Mouse (Mus musculus): ENCODE measurements at regions not wholly inside any gene's neighbourhood (a gene's known extent, or its start where the extent isn't known, plus 50 kb on each side); places are given as distances from the start of the nearest gene placed in this dataset.

DNA sequence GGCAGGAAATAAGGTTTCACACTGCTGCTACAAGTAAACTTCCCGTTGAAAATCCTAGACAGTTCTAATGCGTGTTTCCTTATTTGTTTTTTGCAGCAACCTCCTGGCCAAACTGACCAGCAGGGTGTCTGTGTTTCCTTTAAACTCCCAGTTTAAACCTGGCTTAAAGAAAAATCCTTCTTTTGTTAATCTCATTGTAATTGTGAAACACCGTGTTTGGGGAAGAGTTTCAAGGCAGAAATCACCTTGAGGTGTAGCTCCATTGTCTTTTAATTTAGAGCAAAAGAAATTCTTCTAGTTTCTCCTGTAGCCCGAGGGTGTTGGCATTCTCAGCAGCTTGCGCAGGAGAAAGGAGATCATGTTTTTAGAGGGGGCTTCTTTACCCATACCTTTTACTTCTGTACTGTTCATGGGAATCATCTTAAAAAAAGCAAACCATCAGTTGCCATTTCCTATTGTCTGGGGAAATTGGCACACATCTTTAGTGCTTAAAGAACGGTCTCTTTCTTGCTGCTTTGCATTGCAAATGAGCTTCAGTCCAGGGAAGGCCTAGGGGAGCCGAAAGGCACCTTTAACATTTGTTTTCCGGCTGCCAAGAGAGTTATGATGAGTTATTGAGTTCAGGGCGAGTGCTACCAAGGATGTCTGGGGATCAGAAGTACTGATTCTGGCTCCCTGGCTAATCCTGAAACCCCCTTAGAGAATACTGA, 342.6 kb downstream of the Slc4a3 start:
- no peak for DNase-seq (ENCODE audit: low spot score in 2 of 2)

DNA sequence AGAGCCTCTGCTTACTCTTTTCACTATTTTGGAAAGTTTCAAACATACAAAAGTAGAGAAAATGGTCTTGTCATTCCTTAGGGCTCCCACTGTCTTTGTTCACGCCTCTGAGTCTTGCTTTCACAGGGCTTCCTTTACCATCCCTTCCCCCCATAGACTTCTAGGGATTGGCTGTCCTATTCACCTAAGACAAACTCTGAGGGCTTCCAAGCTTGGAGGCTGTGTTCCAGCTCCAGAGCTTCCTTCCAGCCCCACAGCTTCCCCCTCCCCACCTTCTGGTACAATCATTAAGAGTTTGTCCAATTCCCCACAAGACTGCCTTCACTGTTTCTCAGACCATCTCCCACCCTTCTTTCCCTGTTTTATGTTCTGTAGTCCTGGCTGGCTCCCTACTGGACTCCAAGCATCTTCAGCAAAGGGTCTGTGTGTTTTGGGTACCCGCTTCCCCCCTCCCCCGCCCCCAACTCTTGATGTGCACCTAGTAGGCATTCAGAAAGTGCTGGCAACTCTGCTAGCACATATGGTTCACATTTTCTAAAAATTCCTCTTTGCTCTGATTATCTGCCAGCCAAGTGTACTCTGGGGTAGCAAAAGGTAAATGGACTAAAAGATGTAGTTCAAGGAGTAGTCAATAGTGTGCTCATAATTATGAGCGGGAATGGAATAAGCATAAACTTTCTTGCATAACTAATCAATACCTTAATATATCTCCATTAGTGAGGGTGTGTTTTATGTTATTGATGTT, 344.0 kb downstream of the Slc4a3 start:
- no peak for DNase-seq (ENCODE audit: low spot score in 2 of 2)

DNA sequence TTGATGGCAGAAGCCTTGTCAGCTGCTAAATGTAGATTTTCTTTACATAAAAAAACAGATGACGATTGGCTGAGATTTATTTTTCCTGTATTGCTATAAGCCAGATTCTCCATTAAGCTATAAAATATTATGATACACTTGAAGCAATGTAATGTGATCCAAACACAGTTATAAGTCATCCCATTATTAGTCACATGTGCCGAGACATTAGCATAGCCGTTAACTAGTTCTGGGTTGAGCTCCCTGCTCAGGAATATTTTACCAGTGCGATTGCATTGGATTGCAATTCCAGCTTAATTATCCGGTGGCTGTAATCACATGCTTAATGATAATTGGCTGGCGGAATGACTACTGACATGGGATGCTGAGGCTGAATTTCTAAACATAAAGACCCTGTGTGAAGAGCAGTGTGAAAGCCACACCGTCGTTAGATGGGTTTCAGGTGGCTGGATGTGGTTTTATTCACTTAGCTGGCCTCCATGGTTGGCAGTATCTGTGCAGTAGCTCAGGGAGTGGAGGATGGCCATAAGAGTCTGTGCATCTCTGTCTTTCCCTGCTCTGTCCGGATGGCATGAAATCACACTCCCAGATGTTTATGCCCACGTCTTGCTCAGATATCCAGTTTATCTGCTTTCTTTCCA, 344.7 kb downstream of the Slc4a3 start:
- DNase-seq (ENCODE audit: low spot score in 2 of 2): no peak

DNA sequence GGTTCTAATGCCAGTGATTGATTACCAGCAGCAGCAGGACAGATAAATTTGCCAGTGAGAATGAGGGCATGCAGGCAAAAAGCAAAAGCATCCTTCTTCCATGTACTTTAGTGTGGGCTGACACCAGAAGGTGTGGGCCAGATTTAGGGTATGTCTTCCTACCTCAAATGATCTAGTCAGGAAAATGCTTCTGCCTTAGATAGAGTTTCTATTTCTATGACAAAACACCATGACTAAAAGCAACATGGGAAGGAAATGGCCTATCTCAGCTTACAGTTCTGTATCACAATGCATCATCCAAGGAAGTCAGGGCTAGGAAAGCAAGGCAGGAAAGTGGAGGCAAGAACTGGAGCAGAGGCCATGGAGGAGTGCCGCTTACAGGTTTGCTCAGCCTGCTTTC, 349.5 kb downstream of the Slc4a3 start:
- no peak for DNase-seq (ENCODE audit: low spot score in 2 of 2)

DNA sequence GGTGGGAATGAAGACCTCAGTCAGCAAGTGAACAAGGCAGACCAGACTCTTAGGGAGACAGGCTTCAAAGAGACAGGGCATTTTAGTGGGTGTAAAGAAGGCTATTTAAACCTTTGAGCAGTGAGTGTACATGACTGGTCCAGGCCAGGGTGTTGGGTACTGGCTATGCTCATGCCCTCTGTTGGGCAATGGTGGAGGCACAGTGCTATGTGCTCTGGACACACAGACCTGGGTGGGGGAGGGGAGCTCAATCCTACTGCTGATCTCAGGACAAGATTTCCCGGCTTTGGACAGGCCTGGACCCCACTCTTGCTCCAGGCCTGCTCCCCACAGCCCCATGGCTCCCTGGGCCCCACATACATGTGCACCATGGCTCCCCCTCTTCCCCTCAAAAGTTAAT, 355.1 kb downstream of the Slc4a3 start:
- DNase-seq (ENCODE audit: low spot score in 2 of 2): no peak

DNA sequence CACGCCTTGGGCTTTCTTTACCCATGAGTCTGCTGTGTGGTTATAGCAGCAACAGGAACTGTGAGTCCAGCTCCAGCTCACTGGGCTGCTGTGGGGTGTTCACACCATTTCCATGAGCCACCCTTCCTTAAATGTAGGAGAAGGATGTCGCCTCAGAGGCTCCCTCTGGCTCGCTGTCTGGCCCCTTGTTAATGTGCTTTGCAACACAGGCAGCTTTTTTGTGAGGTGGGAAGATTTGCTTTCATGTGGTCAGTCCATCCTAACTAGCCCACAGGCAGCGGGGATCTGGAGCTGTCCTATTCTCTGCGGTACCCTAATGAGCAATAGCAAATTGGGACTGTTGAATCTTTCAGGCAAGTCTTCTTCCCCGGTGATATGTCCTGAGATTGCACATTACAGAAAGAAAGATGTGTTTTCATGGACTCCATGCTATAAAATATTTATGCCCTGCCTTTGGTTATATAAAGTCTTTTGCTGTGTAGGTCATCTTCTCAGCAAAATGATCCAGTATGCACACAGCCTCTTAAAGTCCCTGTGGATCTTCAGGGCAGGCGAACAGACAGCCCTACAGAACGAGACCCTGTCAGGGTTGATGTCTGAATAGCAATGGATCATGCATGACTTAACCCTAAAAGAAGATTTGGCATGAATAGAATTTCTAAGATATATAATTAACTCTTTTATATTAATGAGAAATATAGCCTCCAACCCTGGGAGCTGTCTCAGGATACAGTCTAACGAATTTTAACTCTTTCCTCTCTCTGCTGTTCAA, 359.8 kb downstream of the Slc4a3 start:
- DNase-seq (ENCODE audit: low spot score in 2 of 2): no peak

DNA sequence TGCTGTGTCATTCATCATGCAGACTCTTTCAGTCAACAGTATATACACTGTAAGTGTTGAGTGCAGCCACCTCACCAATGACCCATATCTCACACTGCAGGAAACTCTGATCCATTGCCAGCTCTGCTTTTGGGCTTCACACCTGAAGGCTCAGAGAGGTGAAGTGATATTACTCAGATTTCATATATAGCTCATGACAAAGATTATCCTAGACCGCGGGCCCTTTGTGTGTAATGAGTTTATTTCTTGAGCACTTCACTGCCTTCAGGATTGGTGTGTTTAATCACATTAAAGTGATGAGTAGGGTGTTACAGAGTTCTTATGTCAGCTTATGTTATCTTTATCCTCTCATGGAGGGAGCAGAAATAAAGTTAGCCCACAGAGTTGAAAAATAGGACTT, 369.2 kb downstream of the Slc4a3 start:
- no peak for DNase-seq (ENCODE audit: low spot score in 2 of 2)

DNA sequence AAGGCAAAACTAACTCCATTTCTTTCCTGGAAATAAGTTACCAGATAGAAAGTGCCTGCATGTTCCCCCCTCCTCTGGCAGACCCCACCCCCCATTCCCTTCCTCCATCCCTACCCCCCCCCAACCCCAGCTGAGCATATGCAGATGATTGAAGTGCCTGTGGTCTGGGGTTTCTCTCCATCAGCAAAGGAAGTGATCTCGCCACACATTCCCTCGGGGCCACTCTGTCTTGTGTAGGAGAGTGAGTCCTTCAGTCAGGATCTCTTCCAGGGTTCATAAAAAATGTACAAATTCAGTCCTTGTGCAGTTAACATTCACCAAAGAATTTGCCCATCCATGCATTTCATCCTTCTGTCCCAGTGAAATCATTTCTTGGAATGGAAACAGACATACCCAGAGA, 370.1 kb downstream of the Slc4a3 start:
- no peak for DNase-seq (ENCODE audit: low spot score in 2 of 2)

DNA sequence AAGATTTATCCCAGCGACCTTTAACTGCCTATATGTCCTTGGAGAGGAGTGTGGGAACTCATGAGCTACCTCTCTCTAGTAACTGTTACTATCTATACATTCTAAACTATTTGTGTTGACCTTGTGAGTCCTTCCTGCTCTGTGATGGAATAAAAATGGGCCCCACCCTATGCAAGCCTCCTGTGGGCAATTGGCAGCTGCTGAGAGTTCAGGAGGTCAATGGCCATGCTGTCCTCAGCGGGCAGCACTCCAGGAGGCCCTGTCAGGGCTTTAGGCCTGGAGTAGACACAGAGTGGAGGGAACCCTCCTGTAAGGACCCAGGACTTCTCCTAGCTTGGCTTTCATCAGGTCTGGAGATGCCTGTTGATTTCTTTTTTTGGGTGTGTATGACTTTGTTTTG, 373.1 kb downstream of the Slc4a3 start:
- DNase-seq (ENCODE audit: low spot score in 2 of 2): no peak

DNA sequence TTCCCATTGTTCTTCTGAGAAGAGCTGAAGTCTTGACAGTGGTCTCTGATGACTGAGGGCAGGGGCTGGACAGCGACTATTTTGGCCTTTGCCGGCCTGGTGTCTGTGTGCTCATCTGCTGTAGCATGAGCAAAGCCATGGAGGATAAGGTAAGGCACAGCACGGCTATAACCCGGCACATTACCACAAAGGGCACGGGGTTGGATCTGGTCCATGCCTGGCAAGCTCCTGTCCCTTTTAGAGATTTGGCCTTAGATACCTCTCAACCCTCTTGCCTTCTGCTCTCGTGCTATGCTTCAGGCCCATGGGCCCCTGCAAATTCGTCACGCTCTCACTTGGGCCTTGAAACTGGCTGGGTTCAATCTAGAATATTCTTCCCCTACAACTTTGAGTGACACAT, 379.0 kb downstream of the Slc4a3 start:
- peak in 1 of 2 experiments; percentile 16 for DNase-seq (ENCODE audit: low spot score in 2 of 2)

DNA sequence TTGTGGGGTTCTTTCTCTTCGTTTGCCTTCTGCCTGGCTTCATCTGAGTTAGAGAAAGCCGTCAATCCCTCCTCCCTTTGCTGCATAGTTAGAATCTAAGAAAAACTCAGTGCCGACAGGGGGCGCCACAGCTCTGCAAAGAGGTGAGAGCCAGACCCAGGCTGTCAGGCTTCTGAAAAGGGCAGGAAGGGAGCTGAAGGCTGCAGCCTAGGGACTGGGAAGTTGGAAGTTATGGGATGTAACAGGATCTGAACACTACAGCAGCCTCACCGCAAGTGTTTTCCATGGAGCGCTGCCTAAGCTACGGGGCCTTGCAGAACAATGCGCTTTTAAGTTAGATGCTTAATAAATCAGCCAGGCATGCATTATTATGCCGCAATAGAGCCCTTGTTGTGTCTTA, 379.7 kb downstream of the Slc4a3 start:
- DNase-seq (ENCODE audit: low spot score in 2 of 2): peak; percentile 99

DNA sequence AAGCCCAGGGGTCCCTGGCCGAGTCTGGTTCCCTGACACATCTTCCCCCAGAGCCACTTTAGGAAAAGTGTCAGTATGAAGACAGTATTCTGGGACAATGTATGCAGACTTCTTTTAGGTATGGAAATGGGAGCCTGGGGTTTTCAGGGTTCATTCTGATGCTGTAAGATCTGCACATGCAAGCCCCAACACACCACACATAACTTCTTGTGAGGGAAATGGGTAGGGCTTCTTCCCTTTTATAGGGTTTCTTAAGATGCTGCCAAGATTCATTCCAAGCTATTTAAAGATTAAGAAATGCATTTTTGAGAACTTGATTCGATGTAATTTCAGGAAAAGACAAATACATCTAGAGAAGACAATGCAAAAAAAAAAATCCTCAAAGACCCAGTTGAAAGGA, 385.8 kb downstream of the Slc4a3 start:
- DNase-seq (ENCODE audit: low spot score in 2 of 2): no peak

DNA sequence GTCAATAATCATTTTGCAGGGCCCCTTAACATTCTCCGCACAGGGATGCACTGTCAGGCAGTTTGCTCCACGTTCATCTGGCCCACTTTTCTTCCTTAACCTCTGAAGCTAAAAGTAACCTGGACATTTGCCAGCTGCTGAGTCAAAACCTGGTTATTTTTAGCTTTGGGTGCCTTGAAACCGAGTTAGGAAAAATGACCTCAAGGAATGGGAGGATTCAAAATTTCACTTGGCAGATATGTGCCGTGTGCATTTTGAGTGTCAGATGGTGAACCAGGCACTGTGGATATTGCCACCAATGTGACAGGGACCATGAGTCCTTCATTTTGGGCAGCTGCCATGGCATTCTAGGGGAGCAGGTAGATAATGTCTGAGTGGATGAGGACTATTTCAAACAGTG, 387.8 kb downstream of the Slc4a3 start:
- DNase-seq (ENCODE audit: low spot score in 2 of 2): no peak

DNA sequence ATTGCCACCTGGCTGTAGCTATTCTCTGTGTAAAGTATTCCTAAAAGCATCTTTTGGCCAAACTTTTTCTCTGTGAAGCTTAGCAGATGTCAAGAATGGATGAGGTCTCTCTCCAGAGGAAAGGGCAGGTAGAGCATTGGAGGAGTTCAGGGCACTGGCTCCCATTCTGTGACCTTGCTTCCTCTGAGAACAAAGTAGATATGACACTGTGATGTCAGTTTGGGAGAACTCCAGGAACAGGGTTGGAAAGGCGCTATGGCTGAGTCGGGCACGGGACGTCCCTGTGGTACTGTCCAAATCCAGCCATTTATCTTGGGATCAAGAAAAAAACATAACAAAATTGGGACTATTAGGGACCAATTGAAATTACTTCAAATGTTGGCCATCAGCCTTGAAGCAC, 388.7 kb downstream of the Slc4a3 start:
- DNase-seq (ENCODE audit: low spot score in 2 of 2): no peak

DNA sequence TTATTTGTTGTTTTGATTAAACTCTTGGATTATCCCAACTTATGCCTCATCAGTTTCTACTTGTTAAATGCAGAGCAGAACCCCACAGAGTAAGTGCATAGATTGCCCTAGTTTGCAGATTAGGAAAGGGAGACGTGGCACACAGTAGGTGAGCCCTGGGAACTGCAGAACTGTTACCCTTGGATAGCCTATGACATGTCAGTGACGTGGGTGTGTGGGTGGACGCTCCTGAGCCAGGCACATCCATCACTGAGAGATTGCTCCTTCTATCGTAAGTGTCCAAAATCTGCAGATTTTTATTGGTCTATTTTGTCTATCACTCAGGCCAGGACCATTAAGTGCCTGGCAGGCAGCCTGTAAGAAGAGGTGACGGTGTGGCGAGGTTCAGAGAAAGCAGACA, 389.8 kb downstream of the Slc4a3 start:
- DNase-seq (ENCODE audit: low spot score in 2 of 2): no peak

DNA sequence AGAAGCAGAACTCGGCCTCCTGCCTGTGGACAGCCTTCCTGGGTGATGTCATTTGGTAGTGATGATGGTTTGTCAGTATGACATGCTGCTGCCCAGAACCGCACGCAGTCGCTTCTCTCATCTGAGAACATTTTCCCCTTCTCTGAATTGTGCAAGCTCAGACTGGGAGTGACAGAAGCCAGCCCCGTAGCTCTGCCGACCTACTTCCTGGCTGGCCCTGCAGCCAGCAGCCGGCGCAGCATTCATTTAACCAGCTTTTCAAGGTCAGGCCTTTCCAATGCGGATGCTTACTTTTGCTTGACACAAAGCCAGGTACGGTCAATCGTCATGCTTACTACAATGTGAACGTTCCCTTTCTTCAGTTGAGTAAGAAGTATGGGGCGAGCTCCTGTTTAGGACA, 390.5 kb downstream of the Slc4a3 start:
- DNase-seq (ENCODE audit: low spot score in 2 of 2): no peak

DNA sequence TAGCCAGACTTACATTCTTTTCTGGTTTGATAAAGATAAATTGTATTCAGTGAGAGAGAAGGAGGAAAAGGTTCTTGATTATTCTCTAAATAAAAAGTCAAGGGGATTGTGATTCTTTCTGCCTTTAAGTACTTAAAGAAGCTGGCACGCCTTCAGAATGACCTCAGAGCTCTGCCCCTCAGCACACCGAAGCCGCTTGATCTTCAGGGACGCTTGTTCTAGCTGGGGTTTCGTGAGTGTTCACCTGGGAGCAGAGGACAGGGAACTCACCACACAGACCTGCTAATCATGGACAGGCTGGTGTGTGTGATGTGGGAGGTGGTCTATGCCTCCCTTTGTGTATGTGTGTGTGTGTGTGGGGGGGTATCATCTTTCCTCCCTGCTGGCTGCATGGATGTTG, 391.3 kb downstream of the Slc4a3 start:
- no peak for DNase-seq (ENCODE audit: low spot score in 2 of 2)

DNA sequence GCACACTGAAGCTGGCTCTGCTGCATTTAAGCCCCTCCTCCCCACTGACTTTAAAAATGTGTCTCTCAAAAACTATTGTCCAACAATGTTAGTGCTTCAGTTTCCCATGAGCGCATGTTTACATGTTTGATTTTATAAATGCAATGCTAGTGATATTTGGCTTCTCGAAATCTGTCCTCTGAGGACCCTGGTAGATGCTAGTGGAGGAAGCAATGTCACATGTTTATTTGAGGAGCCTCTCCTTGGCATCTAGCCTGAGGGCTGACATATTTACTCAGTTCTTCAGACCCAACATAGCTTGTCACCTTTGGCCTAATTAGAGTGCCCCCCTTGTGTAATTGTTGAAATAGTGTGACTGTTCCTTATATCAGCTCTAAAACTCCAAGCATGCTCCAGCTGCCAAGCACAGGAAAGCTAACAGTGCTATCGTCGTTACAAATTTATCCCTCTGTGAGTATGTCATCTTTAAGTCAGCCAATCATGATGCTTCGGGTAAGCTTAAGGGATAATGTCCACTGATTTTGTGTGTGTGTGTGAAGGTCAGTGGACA, 400.3 kb downstream of the Slc4a3 start:
- no peak for DNase-seq (ENCODE audit: low spot score in 2 of 2)

DNA sequence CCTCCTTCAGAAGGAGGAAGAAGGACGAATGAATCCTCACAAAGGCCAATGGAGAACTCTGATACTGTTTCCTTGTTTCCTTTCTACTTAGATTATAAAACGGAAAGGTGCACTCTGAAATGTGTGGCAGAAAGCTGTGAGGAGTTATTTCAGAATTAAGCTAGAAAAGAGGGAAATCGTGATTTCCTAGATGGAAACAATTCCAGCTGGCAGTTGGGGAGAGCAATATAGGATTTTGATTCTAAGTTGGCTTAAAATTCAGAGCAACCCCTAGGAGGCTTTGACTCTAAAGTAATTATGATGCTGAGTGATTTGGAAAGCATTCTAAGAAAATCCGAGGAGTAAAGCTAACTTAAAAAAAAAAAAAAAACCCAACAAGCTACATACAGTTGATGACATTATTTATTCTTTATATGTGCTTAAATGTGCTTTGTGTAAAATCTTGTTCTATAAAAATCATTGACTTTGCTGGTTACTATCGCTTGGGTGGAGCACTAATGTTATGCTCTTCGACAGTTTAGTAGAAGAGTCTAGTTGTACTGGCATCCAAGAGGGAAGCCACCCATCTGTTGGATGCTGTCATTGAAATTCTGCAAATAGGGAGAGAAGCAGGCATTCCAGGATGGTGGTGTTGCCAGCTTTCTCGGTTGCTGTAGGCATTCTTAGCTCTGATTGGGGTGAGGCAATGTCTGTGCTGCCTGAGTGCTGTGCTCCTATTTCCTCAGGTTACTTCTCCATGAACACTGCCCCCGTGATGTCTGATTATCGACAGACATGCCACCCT, 432.3 kb downstream of the Slc4a3 start:
- DNase-seq (ENCODE audit: low spot score in 2 of 2): no peak

DNA sequence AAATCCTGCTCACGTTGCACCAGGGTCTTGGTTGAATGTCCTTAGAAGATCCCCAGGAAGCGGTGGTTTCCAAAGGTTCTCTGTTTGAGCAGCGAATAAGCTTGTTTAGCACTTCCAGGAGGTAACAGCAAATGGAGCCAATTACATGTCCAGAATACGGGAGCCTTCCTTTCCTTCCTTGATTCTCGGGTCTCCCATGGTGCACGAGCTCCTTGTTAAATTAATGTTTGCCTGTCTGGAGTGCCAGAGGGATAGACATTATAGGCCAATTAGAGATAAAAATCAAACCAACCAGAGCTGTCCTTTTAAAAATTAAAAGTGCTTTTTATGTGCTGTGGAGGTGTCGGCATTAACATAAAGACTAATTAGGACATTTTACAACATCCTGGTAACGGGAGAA, 437.0 kb downstream of the Slc4a3 start:
- DNase-seq (ENCODE audit: low spot score in 2 of 2): no peak

DNA sequence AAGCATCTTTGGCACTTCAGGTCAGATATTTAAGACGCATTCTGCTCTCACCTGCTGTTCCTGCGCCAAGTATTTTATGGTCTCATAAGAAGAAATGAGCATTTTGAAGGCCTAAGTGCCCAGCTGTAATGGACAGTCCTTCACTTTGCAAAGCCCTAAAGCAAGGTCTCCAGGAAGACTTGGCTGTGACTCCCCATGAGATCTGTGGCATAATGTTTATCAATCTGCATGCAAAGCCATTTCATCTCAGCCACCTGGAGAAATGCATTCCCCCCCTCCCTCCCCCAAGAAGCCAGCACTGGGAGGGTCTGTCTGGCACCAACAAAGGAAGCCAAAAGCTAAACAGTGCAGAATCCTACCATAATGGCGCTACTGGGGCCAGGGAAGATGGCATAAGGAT, 437.4 kb downstream of the Slc4a3 start:
- DNase-seq (ENCODE audit: low spot score in 2 of 2): no peak

All from layer of hippocampus, postnatal 10 days (tissue).